Mouse (Mus musculus): ENCODE results near the gene Prdm16.

DNA sequence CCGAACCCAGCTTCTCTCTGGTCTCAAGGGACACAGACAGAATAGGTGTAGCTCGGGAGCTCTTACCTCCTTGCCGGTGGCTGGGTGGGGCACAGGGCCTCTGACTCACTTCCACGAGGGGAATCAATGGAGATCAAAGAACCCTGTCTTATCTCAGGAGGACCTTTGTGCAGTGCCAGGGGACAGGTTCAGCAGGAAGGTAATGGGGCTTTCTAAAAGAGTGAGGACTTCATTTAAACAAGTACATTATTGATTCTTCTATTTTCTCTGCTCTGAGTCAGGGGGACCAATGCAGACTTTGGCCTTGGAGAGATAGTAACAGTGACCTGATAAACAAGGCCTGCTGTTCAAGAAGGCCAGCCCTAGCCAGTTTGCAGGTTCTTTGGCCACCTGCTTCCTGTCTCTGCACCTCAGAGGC is 218.3 kb downstream of the Prdm16 start:
- no peak for TF ChIP-seq POLR2A (IDR thresholded peaks at IDR 0.05; ENCODE audit: borderline replicate concordance, low read depth, low read length)
- TF ChIP-seq CTCF (IDR thresholded peaks at IDR 0.05; ENCODE audit: low read depth, low read length), result no peak

Measured in bone marrow macrophage, adult 2 months (primary cell).